Mouse (Mus musculus): ENCODE measurements around the gene Map4k1. TPM values are rescaled to one million over a fixed set of nuclear protein-coding genes. Genes with fewer than 3 reads are reported as not detected.
A peak's percentile ranks its signal among the peaks of the same experiment; 100 is the strongest.

Gene Map4k1
- polyA plus RNA-seq (2015; fragmentation: Nextera tagmentation; extraction: Ambion mirVana): 76.3 and 78.2 TPM in 2 replicates

DNA sequence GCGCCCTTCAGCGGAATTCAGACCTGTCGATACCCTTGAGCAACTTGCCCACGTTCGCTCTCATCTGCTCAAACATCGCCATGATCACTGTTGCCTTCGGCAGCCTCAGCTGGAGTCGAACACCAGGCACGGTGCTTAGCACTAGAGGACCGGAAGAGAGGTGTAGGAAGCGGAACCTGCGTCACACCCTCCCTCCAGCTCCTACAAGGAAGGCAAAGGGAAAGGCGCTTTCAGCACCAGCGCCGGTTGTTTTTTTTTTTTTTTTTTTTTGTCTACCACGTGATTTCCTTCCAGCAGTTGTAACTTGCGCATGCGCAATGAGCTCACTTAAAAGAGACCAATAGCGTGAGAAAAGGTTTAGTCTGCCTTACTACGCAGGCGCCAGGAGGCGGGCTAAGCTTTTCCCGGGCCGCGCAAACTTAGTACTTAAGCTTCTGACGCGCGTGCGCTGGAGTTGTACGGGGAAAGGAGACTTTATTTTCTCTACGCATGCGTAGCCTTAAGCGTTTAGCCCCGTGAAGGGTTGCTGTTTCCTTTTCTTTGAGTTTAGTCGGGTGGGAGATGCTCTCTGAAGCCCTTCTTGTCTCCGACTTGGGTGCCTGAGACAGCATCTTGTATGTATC is at the start of gene Map4k1, which contains the start of gene Eif3k:
Gene Map4k1 (plus strand): TSS at position 400 of the 623 bp plus-strand sequence.
Gene Eif3k (minus strand): TSS at position 214 of the 623 bp plus-strand sequence.
- peak; percentile 100 for DNase-seq (ENCODE audit: low spot score)

DNA sequence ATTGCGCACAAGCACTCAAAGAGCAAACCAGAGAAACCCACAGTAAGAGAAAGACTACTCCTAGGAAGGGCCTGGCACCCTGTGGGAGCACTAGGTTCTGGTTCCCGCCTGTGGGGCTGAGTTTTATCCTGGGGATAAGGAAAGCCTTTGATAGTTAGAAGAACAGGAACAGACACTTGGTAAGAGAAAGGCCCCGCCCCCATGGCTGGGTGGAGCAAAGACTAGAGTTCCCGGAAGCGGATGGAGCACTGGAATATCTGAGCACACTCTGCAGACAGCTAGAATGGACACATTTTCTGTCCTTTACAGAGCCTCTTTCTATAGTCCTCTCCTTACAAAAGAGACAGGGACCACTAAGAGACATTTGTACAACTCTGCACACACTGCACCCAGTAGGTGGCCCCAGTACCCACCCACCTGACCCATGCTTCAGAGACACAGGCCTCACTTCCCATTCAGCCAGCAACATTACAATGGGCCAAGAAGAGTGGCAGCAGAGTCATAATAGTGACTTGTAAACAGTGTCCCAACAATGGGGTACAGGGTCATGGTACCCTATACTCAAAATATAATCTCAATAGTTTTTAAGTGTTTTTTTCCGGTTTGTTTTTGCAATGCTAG is 49.3 kb upstream of the Map4k1 start:
- DNase-seq (ENCODE audit: low spot score): no peak

DNA sequence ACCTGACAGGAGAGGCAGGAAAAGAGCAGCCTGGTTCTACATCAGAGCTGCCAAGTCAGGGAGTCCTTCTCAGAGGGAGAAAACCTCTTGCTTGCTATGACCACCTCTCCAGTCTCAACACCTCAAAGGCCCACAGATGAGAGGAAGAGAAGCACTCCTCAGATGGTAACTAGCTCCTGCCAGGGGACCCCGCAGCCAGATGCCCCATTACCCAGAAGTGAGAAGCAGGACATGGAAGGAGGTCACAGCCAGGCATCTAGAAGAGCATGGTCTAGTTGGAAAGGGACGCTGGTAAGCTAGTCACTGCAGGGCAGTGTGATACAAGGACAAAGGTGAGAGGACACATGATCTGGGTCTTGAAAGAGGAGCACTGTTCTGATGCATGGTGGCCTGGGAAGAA is 48.0 kb upstream of the Map4k1 start:
- no peak for DNase-seq (ENCODE audit: low spot score)

DNA sequence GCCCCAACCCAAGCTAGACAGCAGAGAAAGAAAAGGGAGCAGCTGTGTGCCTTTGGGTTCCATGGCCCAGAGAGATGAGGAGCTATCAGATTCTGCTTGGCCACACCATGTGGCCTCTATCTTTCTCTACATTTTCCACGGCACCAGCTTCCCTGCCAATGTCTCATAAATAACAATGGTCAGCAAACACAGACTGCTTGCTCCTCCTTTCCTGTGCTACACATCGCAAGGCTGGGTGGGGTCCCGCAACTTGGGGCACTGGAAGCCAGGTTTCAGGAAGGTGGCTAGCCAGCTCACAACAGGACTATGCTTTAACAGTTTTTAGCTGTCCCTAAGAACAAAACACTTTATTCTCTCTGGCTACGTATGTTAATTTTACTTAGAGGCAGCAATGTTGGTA is 45.1 kb upstream of the Map4k1 start:
- no peak for DNase-seq (ENCODE audit: low spot score)

- no peak for DNase-seq (ENCODE audit: low spot score)
Observed at GRCm38 (mm10) chr7:28938654-28939053, 43.2 kb upstream of the Map4k1 start.

DNA sequence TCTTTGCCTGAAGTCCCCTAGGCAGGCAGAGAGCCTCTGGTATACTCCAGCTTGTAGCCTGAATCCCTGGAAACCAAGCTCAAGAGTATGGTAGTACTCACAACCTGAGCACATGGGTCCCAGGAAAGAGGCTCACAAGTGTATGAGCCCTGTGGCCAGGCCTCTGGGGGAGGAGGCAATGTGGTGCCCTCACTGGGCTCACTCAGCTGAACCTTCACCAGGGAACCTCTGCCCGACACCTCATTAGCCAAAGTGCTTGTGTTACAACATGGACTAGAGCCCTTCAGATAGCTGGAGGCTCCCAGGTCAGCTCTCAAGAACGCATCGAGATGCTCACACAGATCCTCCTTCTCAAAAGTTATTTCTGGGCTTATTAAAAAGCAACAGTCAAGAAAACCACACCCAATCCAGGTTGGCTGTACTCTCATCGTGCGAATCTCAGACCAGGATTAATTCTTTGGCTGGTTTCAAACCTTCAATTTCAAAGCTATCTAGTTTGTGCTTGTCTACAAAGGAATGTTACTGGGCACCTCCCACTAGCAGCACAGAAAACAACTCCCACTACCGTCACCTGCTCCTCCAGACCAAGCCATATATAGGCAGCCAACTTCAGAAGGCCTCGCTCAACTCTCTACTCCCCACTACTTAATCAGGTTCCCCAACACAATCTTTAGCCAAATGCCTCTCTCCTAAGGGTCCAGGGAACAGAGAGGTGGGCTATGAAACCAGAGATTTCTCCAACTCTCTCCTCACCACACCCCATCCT is 42.2 kb upstream of the Map4k1 start:
- DNase-seq (ENCODE audit: low spot score): no peak

DNA sequence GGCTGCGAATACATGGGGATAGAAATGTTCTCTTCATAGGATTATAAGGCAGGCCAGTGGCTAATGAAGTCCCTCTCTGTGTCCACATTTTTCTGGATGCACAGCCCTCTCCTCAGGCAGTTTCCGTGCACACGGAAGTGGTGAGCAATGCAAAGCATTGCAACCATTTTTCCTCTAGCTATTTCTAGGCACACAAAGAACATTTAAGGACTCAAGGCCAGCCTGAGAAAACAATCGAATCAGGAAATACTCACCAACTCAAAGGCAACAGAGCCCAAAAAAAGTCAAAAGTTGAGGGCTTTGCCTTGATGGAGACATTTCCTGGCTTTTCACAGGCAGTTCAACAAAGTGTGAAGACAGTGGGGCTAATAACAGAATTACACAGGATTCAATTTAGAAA is 40.7 kb upstream of the Map4k1 start:
- DNase-seq (ENCODE audit: low spot score): no peak

DNA sequence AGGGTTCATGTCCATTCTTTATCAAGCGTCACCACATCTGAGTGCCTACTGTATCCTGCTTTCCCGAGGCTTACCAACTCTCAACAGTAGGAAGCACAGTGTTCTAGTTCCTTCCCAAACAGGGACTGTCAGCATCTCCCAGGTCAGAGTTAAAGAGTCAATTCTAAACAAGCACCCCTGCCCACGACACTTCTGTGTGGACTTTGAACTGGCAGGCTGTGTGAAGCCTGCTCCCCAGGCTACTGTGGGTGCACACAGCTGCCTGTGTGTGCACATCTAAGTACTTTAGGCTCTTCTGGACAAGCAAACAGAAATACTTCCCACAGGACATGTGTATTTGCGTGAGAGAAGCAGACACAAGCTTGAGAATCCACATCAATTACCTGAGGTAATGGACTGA is 40.3 kb upstream of the Map4k1 start:
- DNase-seq (ENCODE audit: low spot score): peak; percentile 25

DNA sequence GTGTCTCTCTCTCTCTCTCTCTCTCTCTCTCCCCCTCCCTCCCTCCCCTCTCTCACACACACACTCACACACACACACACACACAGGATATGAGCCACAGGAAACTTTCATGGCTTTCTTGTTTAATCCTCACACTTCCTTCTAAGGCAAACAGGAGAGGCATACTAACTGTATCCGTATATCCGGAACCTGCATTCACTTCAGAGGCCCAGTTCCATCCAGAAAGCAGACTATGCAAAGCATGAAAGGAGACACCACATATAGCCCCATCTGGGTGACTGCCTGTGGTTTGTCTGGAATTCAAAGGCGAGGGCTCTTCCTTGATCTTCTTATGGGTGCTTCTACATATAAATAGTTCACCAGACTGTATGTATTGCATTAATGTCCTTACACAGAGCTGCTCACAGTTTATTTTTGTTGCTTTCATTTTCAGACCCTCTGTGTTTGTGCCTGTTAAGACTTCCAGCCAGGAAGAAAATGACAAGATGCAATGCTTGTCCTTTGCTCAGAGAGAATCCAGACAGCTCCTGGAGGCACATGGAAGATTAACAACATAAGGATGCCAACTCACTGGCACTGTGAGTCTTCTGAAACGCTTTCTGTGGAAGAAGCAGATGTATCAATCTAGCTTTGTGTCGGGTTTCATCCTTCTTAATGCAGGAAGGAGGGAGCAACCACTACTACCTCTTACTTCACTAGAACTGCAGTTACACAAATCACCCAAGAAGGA is 38.2 kb upstream of the Map4k1 start:
- DNase-seq (ENCODE audit: low spot score): peak; percentile 57

- DNase-seq (ENCODE audit: low spot score): peak; percentile 42
Observed at GRCm38 (mm10) chr7:28944756-28945415, 37.0 kb upstream of the Map4k1 start.

DNA sequence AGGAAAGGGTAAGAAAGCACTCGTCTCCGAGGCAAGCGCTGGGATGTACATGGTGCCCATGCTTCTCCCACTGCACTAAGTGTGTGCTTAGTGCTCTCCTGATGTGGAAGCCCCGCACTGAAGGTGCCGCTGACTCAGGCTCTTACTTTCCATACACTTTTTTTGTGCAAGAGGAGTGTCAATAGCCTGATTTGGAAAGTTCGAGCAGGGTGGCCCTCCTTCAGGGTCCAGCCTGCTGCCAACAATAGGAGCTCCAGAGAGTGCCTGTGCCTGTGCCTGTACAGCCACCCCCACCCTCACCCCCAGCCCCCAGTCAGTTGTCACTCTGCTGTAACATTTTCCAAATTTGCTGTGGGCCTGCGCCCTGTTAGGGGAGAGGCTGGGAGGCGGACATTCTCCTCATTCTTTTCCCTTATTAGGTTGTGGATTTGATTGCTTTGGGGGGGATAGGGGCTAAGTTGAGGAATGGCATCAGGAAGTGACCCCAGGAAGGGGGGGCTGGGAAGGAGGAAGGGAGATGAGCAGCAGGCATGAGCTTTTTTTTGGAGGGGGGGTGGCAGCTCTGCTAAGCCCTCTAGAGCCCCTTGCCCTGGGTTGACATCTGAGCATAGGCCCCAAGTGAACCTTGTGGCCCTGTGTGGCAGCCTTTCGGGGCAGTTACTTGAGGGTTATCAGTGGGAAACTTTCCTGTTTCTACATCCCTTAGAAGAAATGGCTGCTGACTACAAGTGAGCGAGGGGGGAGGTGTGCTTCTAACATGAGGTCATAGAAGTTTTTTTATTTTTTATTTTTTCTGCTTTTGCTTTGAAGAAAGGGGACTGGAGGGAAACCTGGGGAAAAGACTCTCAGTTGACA is 36.2 kb upstream of the Map4k1 start:
- DNase-seq (ENCODE audit: low spot score): no peak

- no peak for DNase-seq (ENCODE audit: low spot score)
Observed at GRCm38 (mm10) chr7:28946271-28946610, 35.6 kb upstream of the Map4k1 start.

- no peak for DNase-seq (ENCODE audit: low spot score)
Observed at GRCm38 (mm10) chr7:28948746-28949145, 33.1 kb upstream of the Map4k1 start.

DNA sequence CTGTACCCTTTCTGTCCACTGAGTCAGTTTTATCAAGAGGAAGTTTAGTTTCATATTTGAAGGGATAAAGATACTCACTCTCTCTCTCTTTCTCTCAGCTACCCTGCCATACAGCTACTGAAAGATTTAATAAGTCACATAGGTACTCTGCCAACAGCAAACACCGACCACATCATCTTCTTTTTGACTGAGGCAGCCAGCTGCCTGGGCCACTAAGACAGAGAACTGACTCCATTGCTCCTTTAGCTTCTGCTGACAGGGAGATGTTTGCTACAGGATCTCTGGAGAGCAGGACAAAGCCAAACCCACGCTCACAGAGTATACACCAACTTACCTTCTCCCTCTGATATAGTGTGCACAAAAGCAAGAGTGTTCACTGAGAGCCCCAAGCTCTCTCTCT is 32.6 kb upstream of the Map4k1 start:
- no peak for DNase-seq (ENCODE audit: low spot score)

DNA sequence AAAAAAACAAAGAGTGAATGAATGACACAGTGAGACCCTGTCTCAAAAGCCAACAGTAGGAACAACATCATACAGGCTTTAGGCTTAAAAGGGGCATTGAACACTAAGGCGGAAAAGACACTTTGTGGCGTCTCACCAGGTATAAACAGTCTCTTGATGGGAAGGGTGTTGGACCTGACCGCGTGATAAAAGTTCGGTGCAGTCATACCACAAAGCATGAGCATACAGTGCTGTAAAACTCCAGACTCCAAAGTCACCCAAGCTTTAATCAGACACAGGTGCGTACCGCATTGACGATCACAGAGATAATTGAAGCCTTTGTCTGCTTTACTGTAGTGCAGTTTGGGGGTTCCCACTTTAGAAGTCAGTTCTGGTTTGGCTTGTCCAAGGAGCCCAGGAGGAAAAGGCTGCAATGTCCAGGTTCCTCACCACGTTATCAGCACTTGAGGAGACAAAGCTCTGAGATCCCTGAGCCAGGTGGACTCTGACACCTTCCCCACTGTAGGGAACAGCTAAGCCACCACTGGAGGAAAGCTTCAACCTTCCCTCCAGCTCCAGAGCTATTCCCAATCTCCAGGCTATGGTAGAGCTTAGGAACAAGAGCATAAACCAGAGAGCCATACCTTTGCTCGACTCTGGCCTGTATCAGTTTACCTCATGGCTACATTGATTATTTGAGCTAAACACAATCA is 31.4 kb upstream of the Map4k1 start:
- no peak for DNase-seq (ENCODE audit: low spot score)

DNA sequence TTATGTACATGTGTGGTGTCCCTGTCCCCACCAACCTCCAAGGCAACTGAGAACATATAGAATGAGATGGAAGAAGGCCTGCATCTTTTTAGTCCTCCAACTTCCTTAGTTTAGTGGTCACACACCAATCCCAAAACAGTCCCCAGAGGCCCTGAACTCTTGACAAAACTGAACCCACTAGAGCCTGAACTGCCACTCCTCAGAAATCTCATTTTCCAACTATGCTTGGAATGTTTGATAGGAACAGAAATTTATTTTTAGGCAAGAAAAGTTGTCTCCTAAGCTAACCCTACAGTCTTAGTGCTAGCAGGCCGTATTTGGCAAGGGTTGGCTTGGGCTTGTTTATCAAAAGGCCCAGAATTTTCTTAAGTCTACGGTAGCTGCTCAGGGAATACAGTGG is 30.1 kb upstream of the Map4k1 start:
- no peak for DNase-seq (ENCODE audit: low spot score)

DNA sequence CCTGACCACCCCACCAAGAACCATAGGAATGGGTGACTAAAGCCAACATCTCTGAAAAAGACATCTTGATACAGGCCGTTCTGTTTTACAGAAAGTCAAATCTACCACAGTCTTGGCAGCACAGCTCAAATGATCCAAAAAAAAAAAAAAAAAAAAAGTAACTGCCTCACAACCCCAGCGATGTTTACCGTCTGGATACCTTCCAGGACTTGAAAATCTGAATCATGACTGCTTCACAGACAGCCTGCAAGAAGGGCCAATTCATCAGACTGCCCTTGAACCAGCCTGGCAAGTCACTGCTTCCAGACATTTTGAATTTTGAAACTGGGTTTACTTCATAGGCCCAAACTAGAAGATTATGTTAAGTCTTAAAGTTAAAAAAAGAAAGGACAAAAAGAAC is 29.1 kb upstream of the Map4k1 start:
- DNase-seq (ENCODE audit: low spot score): no peak

DNA sequence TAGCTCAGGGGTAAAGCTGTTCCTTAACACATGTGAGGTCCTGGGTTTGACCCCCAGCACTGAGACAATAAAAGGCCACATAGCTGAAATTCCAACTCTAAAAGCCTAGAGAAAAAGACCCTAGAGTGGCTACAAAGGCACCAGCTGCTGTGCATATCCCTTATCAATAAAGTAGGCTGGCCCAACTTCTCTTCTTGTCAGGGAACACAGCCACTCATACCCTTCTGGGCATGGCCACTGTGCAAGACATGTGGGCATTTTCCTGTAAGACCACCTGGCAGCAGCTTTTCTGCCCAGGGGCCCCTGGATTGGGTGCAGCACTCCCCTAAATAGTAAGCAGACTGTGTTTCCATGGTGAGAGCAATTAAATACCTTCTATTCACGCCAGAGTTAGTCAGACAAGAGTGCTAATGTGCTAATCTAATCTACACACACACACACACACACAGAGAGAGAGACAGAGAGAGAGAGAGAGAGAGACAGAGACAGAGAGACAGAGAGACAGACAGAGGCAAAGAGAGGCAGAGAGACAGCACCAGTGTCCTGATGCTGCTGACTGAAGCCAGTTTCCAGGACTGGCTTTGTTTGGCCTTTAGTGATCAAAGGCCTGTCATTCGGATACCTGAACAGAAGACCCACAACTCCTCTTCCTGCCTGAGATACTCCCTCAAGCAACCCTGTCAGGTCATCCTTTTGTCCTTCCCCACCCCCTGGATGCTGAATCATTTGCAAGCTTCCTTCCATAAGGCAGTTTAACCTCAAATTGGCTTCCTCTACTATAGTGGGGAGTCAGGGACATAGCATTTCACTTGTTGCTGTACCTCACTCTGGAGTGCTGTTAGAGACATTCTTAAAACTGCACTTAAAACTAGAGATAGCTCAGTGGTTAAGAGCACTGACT is 28.1 kb upstream of the Map4k1 start:
- DNase-seq (ENCODE audit: low spot score): no peak

- no peak for DNase-seq (ENCODE audit: low spot score)
Observed at GRCm38 (mm10) chr7:28954773-28955172, 27.1 kb upstream of the Map4k1 start.
